Mouse (Mus musculus) G1E (cell line): ENCODE data around the gene 6030445D17Rik. TPM values are rescaled to one million over a fixed set of nuclear protein-coding genes. Genes with fewer than 3 reads are reported as not detected.

Experiments used
- ATAC-seq: 2 replicates; pipeline ENCODE4 v1.8.0; 2016; ENCODE audit warnings: mild to moderate bottlenecking; ENCODE audit not compliant: insufficient number of reproducible peaks, poor library complexity, low FRiP score, severe bottlenecking; ENCODE audit errors: extremely low read depth
- DNase-seq: peaks from one replicate; pipeline ENCODE4 v3.0.0; 2012; ENCODE audit warnings: low spot score
- H3K27me3 ChIP-seq: 2 replicates; pipeline ENCODE4 v1.6.1; 2012; ENCODE audit warnings: mild to moderate bottlenecking, low read length, inconsistent platforms; ENCODE audit not compliant: insufficient read depth
- H3K36me3 ChIP-seq: replicated peaks from 2 replicates; pipeline ENCODE3; 2012; ENCODE audit warnings: mild to moderate bottlenecking, inconsistent platforms
- H3K4me1 ChIP-seq: 2 replicates; pipeline ENCODE4 v1.6.1; 2012; ENCODE audit warnings: low read depth, low read length, inconsistent platforms, mixed read lengths; ENCODE audit not compliant: insufficient read depth
- H3K4me3 ChIP-seq: 2 replicates; pipeline ENCODE4 v1.5.1; 2012; ENCODE audit warnings: low read depth, mild to moderate bottlenecking, inconsistent platforms, low read length, moderate library complexity, mixed read lengths
- H3K9me3 ChIP-seq: replicated peaks from 2 replicates; pipeline ENCODE4 v1.6.1; 2012; ENCODE audit warnings: inconsistent platforms
- CTCF ChIP-seq: IDR thresholded peaks from 2 replicates; pipeline ENCODE4 v1.5.1; 2012; ENCODE audit warnings: low read depth, low read length, inconsistent platforms, mixed read lengths
- GATA1 ChIP-seq: IDR thresholded peaks from 2 replicates; pipeline ENCODE4 v1.6.1; 2012; ENCODE audit warnings: borderline replicate concordance, low read length, inconsistent platforms, mixed read lengths
- GATA2 ChIP-seq: IDR thresholded peaks from 2 replicates; pipeline ENCODE4 v1.6.1; 2012; ENCODE audit warnings: low read depth, low read length, inconsistent platforms, borderline replicate concordance
- POLR2AphosphoS5 ChIP-seq: IDR thresholded peaks from 2 replicates; pipeline ENCODE4 v1.6.1; 2012; ENCODE audit warnings: low read depth, low read length, inconsistent platforms; ENCODE audit not compliant: insufficient replicate concordance
- TAL1 ChIP-seq: conservative IDR thresholded peaks from 2 replicates; pipeline ENCODE4 v1.6.1; 2012; ENCODE audit warnings: low read depth, low read length, inconsistent platforms, mixed read lengths
- polyA plus RNA-seq: library from polyadenylated mRNA; stranded (reverse); fragments of >175 nt; gene quantifications from 2 replicates; pipeline ENCODE4 v1.2.3, GENCODE M21; 2012
- total RNA-seq, 2 experiments: library from RNA; stranded (forward) in 1 of 2; stranded (reverse) in 1 of 2; fragments of 200-1000 nt in 1 of 2; fragments of >200 nt in 1 of 2; fragmentation: Nextera tagmentation in 1 of 2; gene quantifications; 2 replicates each; pipeline ENCODE4 v1.2.3; 2014 to 2017

The 6030445D17Rik gene
- total and polyA plus RNA-seq, 3 experiments = not detected

- H3K36me3 ChIP-seq = no peaks in the 10 kb centered on the region
- H3K9me3 ChIP-seq = no peaks in the 10 kb centered on the region
- TF ChIP-seq CTCF (peak; percentile 88), TAL1 (no peak)
- H3K4me3 ChIP-seq = no peak overlapping the region
- ATAC-seq (no peak), DNase-seq (no peak)
- H3K27me3 ChIP-seq = no peaks in the 10 kb centered on the region; the same call in 1 of the 2 replicates
- 0 out of 2 replicates have a peak, but pooled peaks cover 5% of the 10 kb centered on the region for H3K4me1 ChIP-seq
These were observed 7.2 kb upstream of the 6030445D17Rik start for GRCm38 (mm10) chr4:136454850-136455260.

- Histone ChIP-seq H3K9me3 (no peaks in the 10 kb centered on the region), H3K27me3 (peaks cover 1% of the 10 kb centered on the region; the same call in 1 of the 2 replicates), H3K4me1 (0 out of 2 replicates have a peak, but pooled peaks cover 3% of the 10 kb centered on the region), H3K36me3 (no peaks in the 10 kb centered on the region), H3K4me3 (no peak overlapping the region)
- no peak for TF ChIP-seq TAL1
- TF ChIP-seq POLR2AphosphoS5 = no peak
- no peak for TF ChIP-seq CTCF
- TF ChIP-seq GATA2 = no peak
- TF ChIP-seq GATA1 = no peak
- DNase-seq = no peak
- ATAC-seq = no peak
These were observed 5.4 kb upstream of the 6030445D17Rik start for GRCm38 (mm10) chr4:136456516-136457218.

GRCm38 (mm10) chr4:136458276-136458675 is 3.8 kb upstream of the 6030445D17Rik start:
- H3K4me3 ChIP-seq = no peak overlapping the region
- ATAC-seq = no peak
- no peaks in the 10 kb centered on the region for H3K9me3 ChIP-seq
- TF ChIP-seq POLR2AphosphoS5 = no peak
- no peak for TF ChIP-seq TAL1
- no peak for TF ChIP-seq CTCF
- no peak for TF ChIP-seq GATA1
- TF ChIP-seq GATA2 = no peak
- DNase-seq = no peak
- H3K4me1 ChIP-seq = no peaks in the 10 kb centered on the region
- H3K27me3 ChIP-seq = peaks cover 10% of the 10 kb centered on the region
- no peaks in the 10 kb centered on the region for H3K36me3 ChIP-seq

GRCm38 (mm10) chr4:136459210-136459609 is 2.8 kb upstream of the 6030445D17Rik start:
- H3K27me3 ChIP-seq = peaks cover 10% of the 10 kb centered on the region
- H3K4me1 ChIP-seq = no peaks in the 10 kb centered on the region
- H3K4me3 ChIP-seq = no peak overlapping the region
- H3K9me3 ChIP-seq = no peaks in the 10 kb centered on the region
- DNase-seq = no peak
- H3K36me3 ChIP-seq = no peaks in the 10 kb centered on the region
- ATAC-seq = no peak
- TF ChIP-seq CTCF (no peak), GATA1 (no peak), POLR2AphosphoS5 (no peak)

GRCm38 (mm10) chr4:136461206-136461605 is 844 bp upstream of the 6030445D17Rik start:
- no peak for TF ChIP-seq GATA1
- no peak for TF ChIP-seq TAL1
- no peak for TF ChIP-seq CTCF
- TF ChIP-seq GATA2 = no peak
- no peak for TF ChIP-seq POLR2AphosphoS5
- no peak for ATAC-seq
- no peak for DNase-seq
- peaks cover 10% of the 10 kb centered on the region for H3K27me3 ChIP-seq
- H3K4me3 ChIP-seq = no peak overlapping the region
- no peaks in the 10 kb centered on the region for H3K9me3 ChIP-seq
- no peaks in the 10 kb centered on the region for H3K36me3 ChIP-seq
- no peaks in the 10 kb centered on the region for H3K4me1 ChIP-seq

GRCm38 (mm10) chr4:136461761-136462085 is 327 bp upstream of the 6030445D17Rik start:
- no peak overlapping the region for H3K4me3 ChIP-seq

GRCm38 (mm10) chr4:136462839-136463178 is 759 bp downstream of the 6030445D17Rik start:
- peaks cover 10% of the 10 kb centered on the region for H3K27me3 ChIP-seq
- TF ChIP-seq POLR2AphosphoS5 = no peak
- no peak for TF ChIP-seq TAL1
- no peak for TF ChIP-seq GATA2
- no peak for TF ChIP-seq GATA1
- no peak for TF ChIP-seq CTCF
- no peak for ATAC-seq

More at GRCm38 (mm10) chr4:136461761-136462085, 327 bp upstream of the 6030445D17Rik start:
- no peaks in the 10 kb centered on the region for H3K36me3 ChIP-seq
- no peaks in the 10 kb centered on the region for H3K9me3 ChIP-seq
- no peak for TF ChIP-seq GATA2
- no peak for TF ChIP-seq GATA1
- no peak for TF ChIP-seq TAL1
- no peak for TF ChIP-seq POLR2AphosphoS5
- TF ChIP-seq CTCF = no peak
- ATAC-seq (no peak), DNase-seq (no peak)
- no peaks in the 10 kb centered on the region for H3K4me1 ChIP-seq
- H3K27me3 ChIP-seq = peaks cover 10% of the 10 kb centered on the region

More at GRCm38 (mm10) chr4:136462839-136463178, 759 bp downstream of the 6030445D17Rik start:
- H3K4me3 ChIP-seq = no peak overlapping the region
- no peaks in the 10 kb centered on the region for H3K36me3 ChIP-seq
- H3K4me1 ChIP-seq = no peaks in the 10 kb centered on the region
- H3K9me3 ChIP-seq = no peaks in the 10 kb centered on the region
- DNase-seq = no peak
